Mouse (Mus musculus): ENCODE data around the gene Ephx3.
A peak's percentile ranks its signal among the peaks of the same experiment; 100 is the strongest.
"Not testable (repeated sequence)": the region's sequence is repeated elsewhere in the genome, so short reads cannot be mapped to it uniquely, and the experiment has no call there.

Ephx3 gene

GRCm38 (mm10) chr17:32188863-32189636 lies at the start of gene Ephx3:
TSS of gene Ephx3 (minus strand) at chr17:32189549.
- no peak for DNase-seq

GRCm38 (mm10) chr17:32238589-32238988 lies 49.2 kb upstream of the Ephx3 start:
- DNase-seq = no peak

- DNase-seq = peak; percentile 37
Observed at GRCm38 (mm10) chr17:32235534-32236191, 46.3 kb upstream of the Ephx3 start.

GRCm38 (mm10) chr17:32233174-32233573 lies 43.8 kb upstream of the Ephx3 start:
- DNase-seq = no peak

GRCm38 (mm10) chr17:32229256-32229655 lies 39.9 kb upstream of the Ephx3 start:
- no peak for DNase-seq

- DNase-seq = no peak
Observed at GRCm38 (mm10) chr17:32220873-32221272, 31.5 kb upstream of the Ephx3 start.

GRCm38 (mm10) chr17:32215587-32215986 lies 26.2 kb upstream of the Ephx3 start:
- DNase-seq = not testable (repeated sequence)

- not testable (repeated sequence) for DNase-seq
Observed at GRCm38 (mm10) chr17:32211554-32211953, 22.2 kb upstream of the Ephx3 start.

GRCm38 (mm10) chr17:32209752-32210151 lies 20.4 kb upstream of the Ephx3 start:
- peak; percentile 57 for DNase-seq

GRCm38 (mm10) chr17:32209144-32209543 lies 19.8 kb upstream of the Ephx3 start:
- DNase-seq = no peak

- DNase-seq = no peak
Observed at GRCm38 (mm10) chr17:32207586-32208245, 18.4 kb upstream of the Ephx3 start.

GRCm38 (mm10) chr17:32205345-32205744 lies 16.0 kb upstream of the Ephx3 start:
- no peak for DNase-seq

- DNase-seq = no peak
Observed at GRCm38 (mm10) chr17:32202972-32203371, 13.6 kb upstream of the Ephx3 start.

GRCm38 (mm10) chr17:32201086-32201485 lies 11.7 kb upstream of the Ephx3 start:
- DNase-seq = no peak

GRCm38 (mm10) chr17:32199796-32200195 lies 10.4 kb upstream of the Ephx3 start:
- no peak for DNase-seq

GRCm38 (mm10) chr17:32197156-32197555 lies 7.8 kb upstream of the Ephx3 start:
- no peak for DNase-seq

GRCm38 (mm10) chr17:32195725-32196124 lies 6.4 kb upstream of the Ephx3 start:
- DNase-seq = no peak

- DNase-seq = no peak
Observed at GRCm38 (mm10) chr17:32193010-32193409, 3.7 kb upstream of the Ephx3 start.

- no peak for DNase-seq
Observed at GRCm38 (mm10) chr17:32189850-32190249, 501 bp upstream of the Ephx3 start.

GRCm38 (mm10) chr17:32183017-32183416 lies 6.3 kb downstream of the Ephx3 start:
- DNase-seq = no peak

- no peak for DNase-seq
Observed at GRCm38 (mm10) chr17:32179621-32180491, 9.5 kb downstream of the Ephx3 start.

GRCm38 (mm10) chr17:32176919-32177318 lies 12.4 kb downstream of the Ephx3 start:
- no peak for DNase-seq

- no peak for DNase-seq
Observed at GRCm38 (mm10) chr17:32173166-32173565, 16.2 kb downstream of the Ephx3 start.
